Mouse (Mus musculus): ENCODE data around the gene Pmpca.

- TF ChIP-seq POLR2A (IDR thresholded peaks at IDR 0.05; ENCODE audit: borderline replicate concordance, extremely low read depth, low read depth, low read length), result no peak
- TF ChIP-seq CTCF (IDR thresholded peaks at IDR 0.05; ENCODE audit: insufficient read depth, low read length), result no peak
Measured at GRCm38 (mm10) chr2:26400296-26400695, 11.2 kb downstream of the Pmpca start.

Data from lung, adult 2 months (tissue).